Mouse (Mus musculus) midbrain, embryonic 11.5 days (tissue): ENCODE data around the gene Phka2. TPM values are rescaled to one million over a fixed set of nuclear protein-coding genes. Genes with fewer than 3 reads are reported as not detected.
A peak's percentile ranks its signal among the peaks of the same experiment; 100 is the strongest.

ENCODE experiments used
- ATAC-seq: fragments of 200-750 bp; cut with Nextera tagmentation; 2 replicates; pipeline ENCODE4 v1.8.0; 2017; ENCODE audit warnings: moderate TSS enrichment, moderate library complexity; ENCODE audit not compliant: low FRiP score
- DNase-seq: peaks from one replicate; pipeline ENCODE4 v3.0.0; 2015; ENCODE audit warnings: low spot score; ENCODE audit errors: missing footprints
- H3K27ac ChIP-seq: fragments of 300-500 bp; sonication (generic); 2 replicates; pipeline ENCODE4 v1.5.1; 2014; ENCODE audit warnings: low read depth, low read length
- H3K27me3 ChIP-seq: fragments of 300-500 bp; sonication (generic); 2 replicates; pipeline ENCODE4 v1.6.1; 2014; ENCODE audit warnings: mild to moderate bottlenecking, low read length, moderate library complexity, mixed read lengths; ENCODE audit not compliant: control insufficient read depth, insufficient read depth
- H3K36me3 ChIP-seq: fragments of 300-500 bp; sonication (generic); 2 replicates; pipeline ENCODE4 v1.6.1; 2014; ENCODE audit warnings: mild to moderate bottlenecking, low read length, moderate library complexity, mixed read lengths; ENCODE audit not compliant: control insufficient read depth, insufficient read depth
- H3K4me1 ChIP-seq: fragments of 300-500 bp; sonication (generic); 2 replicates; pipeline ENCODE4 v1.6.1; 2014; ENCODE audit warnings: low read length; ENCODE audit not compliant: control insufficient read depth, insufficient read depth
- H3K4me2 ChIP-seq: fragments of 300-500 bp; sonication (generic); 2 replicates; pipeline ENCODE4 v1.6.1; 2014; ENCODE audit warnings: mild to moderate bottlenecking, moderate library complexity
- H3K4me3 ChIP-seq: fragments of 300-500 bp; sonication (generic); 2 replicates; pipeline ENCODE4 v1.5.1; 2014; ENCODE audit warnings: low read depth, low read length
- H3K9ac ChIP-seq: fragments of 300-500 bp; sonication (generic); 2 replicates; pipeline ENCODE4 v1.6.1; 2014; ENCODE audit warnings: low read length
- H3K9me3 ChIP-seq: fragments of 300-500 bp; sonication (generic); 2 replicates; pipeline ENCODE4 v1.6.1; 2016; ENCODE audit warnings: low read length; ENCODE audit not compliant: control insufficient read depth
- WGBS: fragments of 180-500 bp; shearing (Covaris S2); extraction: QIAGEN DNeasy Blood & Tissue Kit; methylation state at CpG from one replicate; pipeline ENCODE4 v1.1.7; 2014; 5-methylcytosine and 5-hydroxymethylcytosine counted together
- polyA plus RNA-seq: library from polyadenylated mRNA; unstranded; fragments of >200 nt; fragmentation: Nextera tagmentation; extraction: Ambion mirVana; gene quantifications from 2 replicates; pipeline ENCODE4 v1.2.1, GENCODE M21; 2014

Phka2 gene
- polyA plus RNA-seq, 1 experiment from 2014 or later, result 19.6 TPM

DNA sequence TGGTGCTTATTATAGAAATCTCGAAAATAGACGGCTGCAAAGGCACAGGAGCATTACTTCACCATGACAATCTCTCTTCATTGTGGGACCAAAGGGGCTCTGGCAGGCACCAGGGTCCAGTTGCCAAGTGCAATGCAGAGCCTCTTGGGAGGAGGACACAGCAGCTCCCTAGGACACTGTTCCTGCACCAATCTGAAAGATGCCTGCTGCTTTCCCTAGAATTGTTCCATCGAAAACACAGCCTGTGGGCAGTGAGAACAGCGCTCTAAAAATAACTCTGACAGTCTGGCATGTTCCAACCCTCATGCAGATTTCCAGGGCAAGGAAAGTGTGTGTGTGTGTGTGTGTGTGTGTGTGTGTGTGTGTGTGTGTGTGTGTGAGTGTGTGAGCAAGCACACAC, 86.6 kb downstream of the Phka2 start:
- H3K27ac ChIP-seq, result no peak overlapping the region
- H3K9me3 ChIP-seq, result no peaks in the 10 kb centered on the region
- H3K27me3 ChIP-seq, result peaks cover 8% of the 10 kb centered on the region
- ATAC-seq (no peak), DNase-seq (no peak)
- H3K4me3 ChIP-seq, result no peak overlapping the region
- no peak overlapping the region for H3K4me2 ChIP-seq
- no peaks in the 10 kb centered on the region for H3K4me1 ChIP-seq
- 88% methylated on average over 4 of the region's 4 CpGs for WGBS
- H3K36me3 ChIP-seq, result no peaks in the 10 kb centered on the region
- H3K9ac ChIP-seq, result no peak overlapping the region

DNA sequence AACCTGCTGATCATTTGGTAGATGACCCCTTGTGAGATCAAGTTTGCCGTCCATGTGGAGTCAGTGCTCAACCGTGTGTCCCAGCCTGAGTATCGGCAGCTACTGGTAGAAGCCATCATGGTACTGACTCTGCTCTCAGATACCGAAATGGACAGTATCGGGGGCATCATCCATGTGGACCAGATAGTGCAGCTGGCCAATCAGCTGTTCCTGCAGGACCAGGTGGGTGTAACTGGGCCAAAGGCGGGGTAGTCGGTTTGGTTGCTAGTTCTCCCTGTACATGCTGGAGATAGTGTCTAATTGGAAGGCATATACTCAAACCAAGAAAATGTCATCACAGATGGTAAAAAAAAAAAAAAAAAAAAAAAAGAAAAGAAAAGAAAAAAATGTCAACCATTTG, 88.2 kb downstream of the Phka2 start:
- Histone ChIP-seq H3K4me1 (no peaks in the 10 kb centered on the region), H3K9ac (no peak overlapping the region), H3K27ac (no peak overlapping the region), H3K27me3 (peaks cover 8% of the 10 kb centered on the region), H3K36me3 (no peaks in the 10 kb centered on the region), H3K4me3 (no peak overlapping the region), H3K9me3 (no peaks in the 10 kb centered on the region), H3K4me2 (no peak overlapping the region)
- ATAC-seq, result no peak
- 92% methylated on average over 7 of the region's 7 CpGs for WGBS
- DNase-seq, result no peak

DNA sequence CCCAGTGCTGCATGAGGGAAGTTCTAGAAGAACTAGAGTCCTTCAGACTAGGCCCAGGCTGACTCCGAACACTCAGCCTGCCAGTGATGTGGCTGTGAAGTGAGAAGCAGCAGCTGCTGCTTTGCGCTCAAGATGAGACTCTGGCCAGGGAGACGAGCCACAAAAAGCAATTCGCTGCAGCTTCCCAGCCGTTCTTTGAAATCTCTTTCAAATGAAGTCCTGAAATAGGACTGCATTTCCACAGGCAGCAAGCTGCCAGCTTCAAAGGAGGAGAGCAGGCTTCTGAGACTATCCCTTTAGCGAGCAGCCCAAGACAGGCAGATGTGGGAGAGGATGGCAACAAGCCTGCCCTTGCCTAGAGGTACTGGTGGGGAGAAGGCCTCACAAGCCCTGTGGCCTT, 91.0 kb downstream of the Phka2 start:
- H3K4me2 ChIP-seq, result no peak overlapping the region
- H3K9me3 ChIP-seq, result no peaks in the 10 kb centered on the region
- H3K27me3 ChIP-seq, result peaks cover 9% of the 10 kb centered on the region
- ATAC-seq (no peak), DNase-seq (no peak)
- H3K27ac ChIP-seq, result no peak overlapping the region
- H3K4me1 ChIP-seq, result peaks cover 2% of the 10 kb centered on the region; the same call in 1 of the 2 replicates
- no peaks in the 10 kb centered on the region for H3K36me3 ChIP-seq
- no peak overlapping the region for H3K4me3 ChIP-seq
- WGBS, result 84% methylated on average over 6 of the region's 6 CpGs
- no peak overlapping the region for H3K9ac ChIP-seq

DNA sequence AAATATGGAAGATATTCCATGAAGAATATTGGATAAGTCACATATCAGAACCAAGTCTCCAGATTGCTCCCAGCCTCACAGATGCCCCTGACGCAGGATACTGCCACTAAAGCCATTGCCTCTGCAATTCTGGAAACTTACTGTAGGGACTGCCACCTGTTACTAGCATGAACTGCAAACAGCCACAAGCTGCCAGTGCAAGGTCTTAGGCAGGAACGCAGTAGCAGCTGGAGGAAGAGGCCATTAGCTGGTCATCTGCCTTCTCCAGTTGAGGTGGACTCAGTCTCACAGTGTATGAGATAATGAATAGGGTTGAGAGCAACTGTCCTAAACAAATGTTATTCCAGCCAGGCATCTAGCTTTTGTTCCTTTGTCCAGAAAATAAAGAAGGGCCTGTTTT, 96.1 kb downstream of the Phka2 start:
- DNase-seq (no peak), ATAC-seq (no peak)
- H3K36me3 ChIP-seq, result no peaks in the 10 kb centered on the region
- H3K27me3 ChIP-seq, result peaks cover 13% of the 10 kb centered on the region
- H3K4me3 ChIP-seq, result no peak overlapping the region
- H3K9ac ChIP-seq, result no peak overlapping the region
- no peaks in the 10 kb centered on the region for H3K9me3 ChIP-seq
- H3K4me1 ChIP-seq, result peaks cover 15% of the 10 kb centered on the region
- H3K27ac ChIP-seq, result peak overlapping the region; percentile 74
- H3K4me2 ChIP-seq, result no peak overlapping the region
- WGBS, result 78% methylated on average over 2 of the region's 2 CpGs

DNA sequence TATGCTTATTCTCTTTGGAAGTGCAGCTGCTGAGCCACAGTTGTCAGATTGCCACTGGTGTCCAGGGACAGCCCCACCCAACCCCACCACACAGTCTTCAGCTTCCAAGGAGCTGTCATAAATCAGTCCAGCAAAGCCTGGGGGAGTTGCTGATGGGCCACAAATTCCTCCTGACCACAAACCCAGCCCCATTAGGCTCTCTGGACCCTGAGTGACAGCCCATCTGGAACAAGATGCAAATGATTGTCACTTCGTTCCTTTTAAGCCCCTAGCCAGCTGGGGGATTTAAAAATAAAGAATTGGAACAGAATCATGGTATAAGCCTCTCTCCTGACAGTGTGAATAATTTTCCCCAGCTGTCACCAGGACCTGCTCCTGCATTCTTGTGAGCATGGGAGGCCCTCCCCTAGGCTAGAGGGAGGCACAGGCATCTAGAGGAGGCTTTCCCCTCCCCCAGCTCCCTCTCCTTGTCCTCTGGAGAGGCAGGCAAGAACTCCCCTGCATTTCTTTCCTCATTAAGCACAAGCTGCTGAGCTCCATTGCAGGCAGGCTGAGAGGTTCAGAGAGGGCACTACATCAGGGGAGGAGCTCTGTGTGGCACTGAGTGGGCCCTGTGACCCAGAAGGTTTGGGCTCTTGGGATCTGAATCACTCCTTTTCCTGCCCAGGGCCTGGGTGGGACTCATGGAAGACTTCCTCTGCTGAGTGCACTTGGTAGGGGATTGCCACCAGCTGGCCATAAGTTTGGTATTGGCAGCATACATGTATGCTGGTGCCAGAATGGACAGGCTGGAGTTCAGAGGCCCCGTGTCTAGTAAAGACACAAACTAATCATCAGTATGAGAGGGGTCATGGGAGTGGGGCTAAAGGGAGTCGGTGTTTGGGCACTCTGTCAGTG, 96.8 kb downstream of the Phka2 start:
- Histone ChIP-seq H3K4me3 (no peak overlapping the region), H3K27me3 (peaks cover 13% of the 10 kb centered on the region), H3K36me3 (no peaks in the 10 kb centered on the region), H3K4me2 (no peak overlapping the region), H3K27ac (peak overlapping the region; percentile 74), H3K4me1 (peaks cover 15% of the 10 kb centered on the region), H3K9ac (no peak overlapping the region), H3K9me3 (no peaks in the 10 kb centered on the region)
- DNase-seq, result peak; percentile 87
- 38% methylated on average over 3 of the region's 3 CpGs for WGBS
- peak; percentile 96 for ATAC-seq

DNA sequence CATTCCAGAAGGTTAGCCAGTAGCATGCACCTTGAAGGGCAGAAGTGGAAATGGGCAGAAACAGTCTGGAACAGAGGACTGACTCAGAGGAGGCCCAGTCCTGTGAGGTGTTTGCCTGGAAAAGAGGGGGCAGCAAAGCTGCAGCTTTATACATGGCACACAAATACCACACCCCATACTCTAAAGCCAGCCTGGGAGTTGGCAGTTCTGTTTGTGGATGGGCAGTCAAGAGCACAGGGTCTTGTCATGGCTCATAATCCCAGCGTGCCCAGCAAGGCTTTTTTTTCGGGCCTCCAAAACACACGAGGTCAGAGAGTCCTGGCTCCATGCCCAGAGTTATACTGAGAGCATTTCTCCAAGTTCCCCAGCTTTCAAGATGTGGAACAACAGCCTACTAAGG, 99.1 kb downstream of the Phka2 start:
- no peak overlapping the region for H3K4me3 ChIP-seq
- no peaks in the 10 kb centered on the region for H3K36me3 ChIP-seq
- H3K9ac ChIP-seq, result no peak overlapping the region
- peaks cover 15% of the 10 kb centered on the region for H3K4me1 ChIP-seq
- H3K27ac ChIP-seq, result no peak overlapping the region
- H3K4me2 ChIP-seq, result no peak overlapping the region
- peaks cover 17% of the 10 kb centered on the region for H3K27me3 ChIP-seq
- ATAC-seq, result no peak
- no peak for DNase-seq
- 73% methylated on average over 3 of the region's 3 CpGs for WGBS
- H3K9me3 ChIP-seq, result no peaks in the 10 kb centered on the region

DNA sequence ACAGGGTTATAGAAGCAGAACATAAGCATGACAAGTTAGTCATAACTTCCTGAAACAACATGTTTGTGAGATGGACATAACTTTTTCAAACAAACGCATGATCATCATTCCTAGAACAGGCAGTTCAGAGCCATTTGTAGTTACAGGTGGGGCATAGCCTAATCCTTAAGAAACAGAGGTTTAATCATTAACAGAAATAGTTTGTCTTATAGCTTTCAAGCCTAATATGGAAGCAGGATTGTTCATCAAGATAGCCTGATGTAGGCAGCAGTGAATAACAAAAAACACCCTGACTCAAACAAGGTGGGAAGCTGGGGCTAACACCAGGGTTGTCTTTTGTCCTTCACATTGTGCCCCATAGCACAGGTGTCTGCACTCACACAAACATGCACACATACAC, 100.8 kb downstream of the Phka2 start:
- Histone ChIP-seq H3K27ac (no peak overlapping the region), H3K9me3 (no peaks in the 10 kb centered on the region), H3K4me2 (no peak overlapping the region), H3K4me3 (no peak overlapping the region), H3K27me3 (peaks cover 10% of the 10 kb centered on the region), H3K4me1 (peaks cover 12% of the 10 kb centered on the region), H3K9ac (no peak overlapping the region), H3K36me3 (no peaks in the 10 kb centered on the region)
- DNase-seq, result no peak
- 94% methylated on average over 1 of the region's 1 CpGs for WGBS
- no peak for ATAC-seq

DNA sequence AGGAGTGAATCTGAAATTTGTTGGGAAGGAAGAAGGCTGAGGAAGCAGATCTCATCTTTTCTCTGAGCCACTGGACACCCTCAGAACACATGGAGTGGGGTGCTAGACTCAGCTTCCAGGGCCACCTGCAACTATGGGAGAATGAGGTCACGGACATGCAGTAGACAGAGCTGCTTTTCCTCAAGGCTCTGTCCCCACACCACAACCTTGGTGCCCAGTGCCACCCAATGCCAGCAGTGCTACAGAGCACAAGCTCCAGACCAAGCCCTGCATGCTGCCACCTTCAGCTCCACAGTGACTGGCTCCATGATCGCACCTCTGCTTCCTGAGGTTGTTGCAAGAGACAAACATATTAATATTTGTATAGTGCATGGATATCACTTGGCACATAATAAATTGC, 101.3 kb downstream of the Phka2 start:
- Histone ChIP-seq H3K4me2 (no peak overlapping the region), H3K4me3 (no peak overlapping the region), H3K4me1 (peaks cover 11% of the 10 kb centered on the region), H3K9me3 (no peaks in the 10 kb centered on the region), H3K9ac (no peak overlapping the region), H3K27ac (no peak overlapping the region), H3K36me3 (no peaks in the 10 kb centered on the region), H3K27me3 (peaks cover 10% of the 10 kb centered on the region)
- WGBS, result 91% methylated on average over 2 of the region's 2 CpGs
- no peak for DNase-seq
- ATAC-seq, result no peak

DNA sequence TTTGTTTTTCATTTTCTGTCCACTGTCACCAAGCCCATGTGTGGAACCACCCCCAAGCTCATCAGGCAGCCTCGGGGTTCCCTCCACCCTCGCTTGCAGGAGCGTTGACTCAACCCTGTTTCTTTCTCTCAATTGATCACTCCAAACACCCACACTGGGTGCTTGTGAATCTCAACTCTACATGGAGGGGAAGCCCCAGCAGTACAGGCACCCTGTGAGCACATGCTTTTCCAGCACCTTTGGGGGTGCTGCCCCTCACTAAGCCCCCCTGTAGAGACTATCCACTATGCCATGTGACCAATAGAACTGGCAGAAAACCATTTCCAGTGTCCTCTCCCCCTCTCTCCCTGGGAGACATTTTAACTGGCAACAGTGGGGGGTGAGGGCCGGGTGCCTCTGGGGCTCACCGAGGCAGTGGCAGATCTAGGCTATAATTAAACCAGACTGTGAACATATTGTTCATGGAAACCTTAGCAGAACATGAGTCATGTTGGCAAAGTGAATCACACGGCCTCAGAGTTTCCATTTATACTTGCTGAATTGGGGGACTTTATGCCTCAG, 102.1 kb downstream of the Phka2 start:
- no peak overlapping the region for H3K27ac ChIP-seq
- no peak for ATAC-seq
- DNase-seq, result no peak
- H3K4me3 ChIP-seq, result no peak overlapping the region
- no peaks in the 10 kb centered on the region for H3K9me3 ChIP-seq
- H3K4me2 ChIP-seq, result no peak overlapping the region
- no peaks in the 10 kb centered on the region for H3K36me3 ChIP-seq
- H3K27me3 ChIP-seq, result peaks cover 10% of the 10 kb centered on the region
- H3K4me1 ChIP-seq, result peaks cover 8% of the 10 kb centered on the region
- no peak overlapping the region for H3K9ac ChIP-seq
- 54% methylated on average over 6 of the region's 6 CpGs for WGBS
